Mouse (Mus musculus) kidney, adult 2 months (tissue): ENCODE results near the gene Tbc1d9b. TPM values are rescaled to one million over a fixed set of nuclear protein-coding genes. Genes with fewer than 3 reads are reported as not detected.

Experiments used
- DNase-seq: peaks from one replicate; pipeline ENCODE4 v3.0.0; 2021
- H3K27ac ChIP-seq: fragments of 200-500 bp; 2 replicates; pipeline ENCODE4 v1.5.1; 2012; ENCODE audit warnings: low read depth, low read length, control low read depth, inconsistent platforms; ENCODE audit not compliant: insufficient read depth
- H3K27me3 ChIP-seq: fragments of 200-500 bp; replicated peaks from 2 replicates; pipeline ENCODE4 v1.6.1; 2012; ENCODE audit warnings: mild to moderate bottlenecking, moderate library complexity, low read length, inconsistent platforms; ENCODE audit not compliant: control insufficient read depth, insufficient read depth
- H3K36me3 ChIP-seq: fragments of 200-500 bp; 2 replicates; pipeline ENCODE4 v1.6.1; 2012; ENCODE audit warnings: mild to moderate bottlenecking, moderate library complexity, low read length, inconsistent platforms; ENCODE audit not compliant: control insufficient read depth, insufficient read depth
- H3K4me1 ChIP-seq: fragments of 200-500 bp; 2 replicates; pipeline ENCODE4 v1.6.1; 2011; ENCODE audit warnings: low read length; ENCODE audit not compliant: control insufficient read depth, insufficient read depth
- H3K4me3 ChIP-seq: fragments of 200-500 bp; 2 replicates; pipeline ENCODE4 v1.5.1; 2011; ENCODE audit warnings: mild to moderate bottlenecking, low read depth, low read length, control low read depth; ENCODE audit not compliant: insufficient read depth
- CTCF ChIP-seq: fragments of 200-500 bp; conservative IDR thresholded peaks from 2 replicates; pipeline ENCODE4 v1.5.1; 2011; ENCODE audit warnings: low read depth, mild to moderate bottlenecking, control low read depth, low read length, moderate library complexity, mixed read lengths; ENCODE audit not compliant: insufficient read depth, insufficient read length
- POLR2A ChIP-seq: fragments of 200-500 bp; IDR thresholded peaks from one replicate; pipeline ENCODE4 v1.6.1; 2011; ENCODE audit warnings: low read depth, low read length, control low read depth
- WGBS: fragments of 180-500 bp; shearing (Covaris S2); methylation state at CpG from one replicate; pipeline ENCODE4 v1.1.7; 2018; 5-methylcytosine and 5-hydroxymethylcytosine counted together
- polyA plus RNA-seq: library from polyadenylated mRNA; depleted of rRNA; stranded (reverse); fragments of >200 nt; gene quantifications from 2 replicates; pipeline ENCODE4 v1.2.3, GENCODE M21; 2012

Gene Tbc1d9b
- polyA plus RNA-seq, 1 experiment = 52.2 TPM

GRCm38 (mm10) chr11:50106024-50106423 lies 25.2 kb upstream of the Tbc1d9b start:
- Histone ChIP-seq H3K36me3 (no peaks in the 10 kb centered on the region; the same call in 1 of the 2 replicates), H3K4me1 (peaks cover 9% of the 10 kb centered on the region), H3K4me3 (no peak overlapping the region), H3K27ac (no peak overlapping the region), H3K27me3 (no peaks in the 10 kb centered on the region)
- TF ChIP-seq POLR2A (no peak), CTCF (no peak)
- WGBS = 80% methylated on average over 7 of the region's 7 CpGs
- no peak for DNase-seq

- DNase-seq = peak; percentile 77
- Histone ChIP-seq H3K27ac (peak overlapping the region; percentile 79), H3K27me3 (no peaks in the 10 kb centered on the region), H3K4me3 (no peak overlapping the region), H3K4me1 (peaks cover 9% of the 10 kb centered on the region), H3K36me3 (no peaks in the 10 kb centered on the region; the same call in 1 of the 2 replicates)
- WGBS = 40% methylated on average over 8 of the region's 8 CpGs
- TF ChIP-seq CTCF (0 out of 2 replicates have a peak, but pooled peaks have one; percentile 5), POLR2A (no peak)
Measured at GRCm38 (mm10) chr11:50108823-50109244, 22.4 kb upstream of the Tbc1d9b start.

GRCm38 (mm10) chr11:50114329-50114728 lies 16.9 kb upstream of the Tbc1d9b start:
- no peaks in the 10 kb centered on the region for H3K27me3 ChIP-seq
- H3K36me3 ChIP-seq = no peaks in the 10 kb centered on the region
- WGBS = 17% methylated on average over 5 of the region's 5 CpGs
- H3K27ac ChIP-seq = no peak overlapping the region
- TF ChIP-seq CTCF = peak; percentile 90
- no peak for TF ChIP-seq POLR2A
- no peak overlapping the region for H3K4me3 ChIP-seq
- DNase-seq = peak; percentile 82
- H3K4me1 ChIP-seq = 0 out of 2 replicates have a peak, but pooled peaks cover under 1% of the 10 kb centered on the region

- no peak for DNase-seq
- TF ChIP-seq CTCF (no peak), POLR2A (no peak)
- no peaks in the 10 kb centered on the region for H3K4me1 ChIP-seq
- no peaks in the 10 kb centered on the region for H3K27me3 ChIP-seq
- WGBS = 93% methylated on average over 8 of the region's 8 CpGs
- no peaks in the 10 kb centered on the region for H3K36me3 ChIP-seq
- H3K27ac ChIP-seq = no peak overlapping the region
- no peak overlapping the region for H3K4me3 ChIP-seq
Measured at GRCm38 (mm10) chr11:50122631-50123081, 8.5 kb upstream of the Tbc1d9b start.

- 12% methylated on average over 10 of the region's 10 CpGs for WGBS
- Histone ChIP-seq H3K4me3 (no peak overlapping the region), H3K36me3 (no peaks in the 10 kb centered on the region), H3K27me3 (no peaks in the 10 kb centered on the region), H3K27ac (no peak overlapping the region), H3K4me1 (0 out of 2 replicates have a peak, but pooled peaks cover 6% of the 10 kb centered on the region)
- no peak for TF ChIP-seq POLR2A
- no peak for DNase-seq
Measured at GRCm38 (mm10) chr11:50127781-50128180, 3.4 kb upstream of the Tbc1d9b start.

- peak; percentile 19 for DNase-seq
- 5% methylated on average over 10 of the region's 10 CpGs for WGBS
- Histone ChIP-seq H3K4me3 (peak overlapping the region; percentile 74), H3K36me3 (no peaks in the 10 kb centered on the region), H3K27me3 (no peaks in the 10 kb centered on the region), H3K4me1 (0 out of 2 replicates have a peak, but pooled peaks cover 6% of the 10 kb centered on the region), H3K27ac (peak overlapping the region; percentile 88; the same call in 1 of the 2 replicates)
- TF ChIP-seq POLR2A (no peak), CTCF (no peak)
Measured at GRCm38 (mm10) chr11:50131801-50132201, 605 bp downstream of the Tbc1d9b start.

GRCm38 (mm10) chr11:50132265-50132664 lies 1.1 kb downstream of the Tbc1d9b start:
- Histone ChIP-seq H3K27ac (no peak overlapping the region), H3K36me3 (no peaks in the 10 kb centered on the region), H3K4me3 (peak overlapping the region; percentile 74), H3K27me3 (no peaks in the 10 kb centered on the region), H3K4me1 (0 out of 2 replicates have a peak, but pooled peaks cover 6% of the 10 kb centered on the region)
- DNase-seq = no peak
- WGBS = 64% methylated on average over 6 of the region's 6 CpGs
- no peak for TF ChIP-seq CTCF
- no peak for TF ChIP-seq POLR2A
